Mouse (Mus musculus) liver, embryonic 12.5 days (tissue): Measurements from ENCODE around the gene Ankfn1. TPM values are rescaled to one million over a fixed set of nuclear protein-coding genes. Genes with fewer than 3 reads are reported as not detected.

Experiments
- ATAC-seq: fragments of 200-750 bp; cut with Nextera tagmentation; 2 replicates; pipeline ENCODE4 v1.8.0; 2017; ENCODE audit warnings: moderate number of reproducible peaks, mild to moderate bottlenecking, moderate library complexity
- H3K27ac ChIP-seq: fragments of 300-500 bp; sonication (generic); 2 replicates; pipeline ENCODE4 v1.5.1; 2016; ENCODE audit warnings: mild to moderate bottlenecking
- H3K27me3 ChIP-seq: fragments of 300-500 bp; sonication (generic); replicated peaks from 2 replicates; pipeline ENCODE4 v1.6.1; 2016; ENCODE audit warnings: mild to moderate bottlenecking, moderate library complexity
- H3K36me3 ChIP-seq: fragments of 300-500 bp; sonication (generic); 2 replicates; pipeline ENCODE4 v1.6.1; 2016; ENCODE audit warnings: mild to moderate bottlenecking, moderate library complexity
- H3K4me1 ChIP-seq: fragments of 300-500 bp; sonication (generic); 2 replicates; pipeline ENCODE4 v1.6.1; 2016
- H3K4me2 ChIP-seq: fragments of 300-500 bp; sonication (generic); 2 replicates; pipeline ENCODE4 v1.6.1; 2016; ENCODE audit warnings: mild to moderate bottlenecking, moderate library complexity
- H3K4me3 ChIP-seq: fragments of 300-500 bp; sonication (generic); 2 replicates; pipeline ENCODE4 v1.5.1; 2016; ENCODE audit warnings: mild to moderate bottlenecking, moderate library complexity
- H3K9ac ChIP-seq: fragments of 300-500 bp; sonication (generic); 2 replicates; pipeline ENCODE4 v1.6.1; 2016; ENCODE audit warnings: mild to moderate bottlenecking, moderate library complexity
- H3K9me3 ChIP-seq: fragments of 300-500 bp; sonication (generic); replicated peaks from 2 replicates; pipeline ENCODE4 v1.6.1; 2016; ENCODE audit warnings: mild to moderate bottlenecking, moderate library complexity
- WGBS: fragments of 180-500 bp; shearing (Covaris S2); methylation state at CpG from one replicate; pipeline ENCODE4 v1.1.7; 2016; ENCODE audit not compliant: insufficient replicate concordance; 5-methylcytosine and 5-hydroxymethylcytosine counted together
- polyA plus RNA-seq: library from polyadenylated mRNA; unstranded; fragments of >200 nt; fragmentation: Nextera tagmentation; extraction: Ambion mirVana; gene quantifications from 2 replicates; pipeline ENCODE4 v1.2.1, GENCODE M21; 2016

The Ankfn1 gene
- polyA plus RNA-seq, 1 experiment from 2014 or later = not detected

- no peaks in the 10 kb centered on the region for H3K27me3 ChIP-seq
- ATAC-seq = no peak
- H3K9me3 ChIP-seq = no peaks in the 10 kb centered on the region
- H3K36me3 ChIP-seq = no peaks in the 10 kb centered on the region
- no peak overlapping the region for H3K4me2 ChIP-seq
- H3K4me1 ChIP-seq = no peaks in the 10 kb centered on the region
- no peak overlapping the region for H3K27ac ChIP-seq
- no peak overlapping the region for H3K9ac ChIP-seq
- no peak overlapping the region for H3K4me3 ChIP-seq
- WGBS = 71% methylated on average over 2 of the region's 2 CpGs
Observed at GRCm38 (mm10) chr11:89765014-89765769, 12.3 kb downstream of the Ankfn1 start.

- no peaks in the 10 kb centered on the region for H3K9me3 ChIP-seq
- H3K36me3 ChIP-seq = no peaks in the 10 kb centered on the region
- WGBS = 65% methylated on average over 10 of the region's 10 CpGs
- H3K4me2 ChIP-seq = no peak overlapping the region
- H3K4me3 ChIP-seq = no peak overlapping the region
- no peak overlapping the region for H3K27ac ChIP-seq
- H3K9ac ChIP-seq = no peak overlapping the region
- H3K27me3 ChIP-seq = no peaks in the 10 kb centered on the region
- no peaks in the 10 kb centered on the region for H3K4me1 ChIP-seq
- no peak for ATAC-seq
Observed at GRCm38 (mm10) chr11:89733973-89734693, 43.3 kb downstream of the Ankfn1 start.

- ATAC-seq = no peak
- no peak overlapping the region for H3K4me2 ChIP-seq
- H3K9me3 ChIP-seq = no peaks in the 10 kb centered on the region
- H3K9ac ChIP-seq = no peak overlapping the region
- H3K4me1 ChIP-seq = no peaks in the 10 kb centered on the region
- H3K27me3 ChIP-seq = no peaks in the 10 kb centered on the region
- no peak overlapping the region for H3K4me3 ChIP-seq
- no peak overlapping the region for H3K27ac ChIP-seq
- 57% methylated on average over 7 of the region's 7 CpGs for WGBS
- no peaks in the 10 kb centered on the region for H3K36me3 ChIP-seq
Observed at GRCm38 (mm10) chr11:89733526-89733925, 43.9 kb downstream of the Ankfn1 start.

GRCm38 (mm10) chr11:89720847-89721246 is 56.6 kb downstream of the Ankfn1 start:
- no peak overlapping the region for H3K4me3 ChIP-seq
- H3K27ac ChIP-seq = no peak overlapping the region
- 18% methylated on average over 5 of the region's 5 CpGs for WGBS
- no peak overlapping the region for H3K4me2 ChIP-seq
- ATAC-seq = no peak
- H3K36me3 ChIP-seq = no peaks in the 10 kb centered on the region
- no peaks in the 10 kb centered on the region for H3K27me3 ChIP-seq
- H3K9me3 ChIP-seq = 0 out of 2 replicates have a peak, but pooled peaks cover 4% of the 10 kb centered on the region
- H3K9ac ChIP-seq = no peak overlapping the region
- H3K4me1 ChIP-seq = no peaks in the 10 kb centered on the region

GRCm38 (mm10) chr11:89718491-89718982 is 58.9 kb downstream of the Ankfn1 start:
- no peak overlapping the region for H3K4me3 ChIP-seq
- H3K9me3 ChIP-seq = no peaks in the 10 kb centered on the region
- H3K27me3 ChIP-seq = no peaks in the 10 kb centered on the region
- H3K27ac ChIP-seq = no peak overlapping the region
- no peak overlapping the region for H3K4me2 ChIP-seq
- ATAC-seq = no peak
- H3K4me1 ChIP-seq = no peaks in the 10 kb centered on the region
- 79% methylated on average over 14 of the region's 14 CpGs for WGBS
- H3K36me3 ChIP-seq = no peaks in the 10 kb centered on the region
- H3K9ac ChIP-seq = no peak overlapping the region

GRCm38 (mm10) chr11:89716351-89716750 is 61.1 kb downstream of the Ankfn1 start:
- H3K4me1 ChIP-seq = no peaks in the 10 kb centered on the region
- WGBS = 59% methylated on average over 7 of the region's 7 CpGs
- no peak overlapping the region for H3K4me3 ChIP-seq
- no peak overlapping the region for H3K4me2 ChIP-seq
- H3K36me3 ChIP-seq = no peaks in the 10 kb centered on the region
- H3K9ac ChIP-seq = no peak overlapping the region
- no peak for ATAC-seq
- no peaks in the 10 kb centered on the region for H3K27me3 ChIP-seq
- H3K9me3 ChIP-seq = no peaks in the 10 kb centered on the region
- H3K27ac ChIP-seq = no peak overlapping the region

- 77% methylated on average over 7 of the region's 7 CpGs for WGBS
- Histone ChIP-seq H3K4me3 (no peak overlapping the region), H3K4me1 (no peaks in the 10 kb centered on the region), H3K9ac (no peak overlapping the region), H3K9me3 (no peaks in the 10 kb centered on the region), H3K4me2 (no peak overlapping the region), H3K36me3 (no peaks in the 10 kb centered on the region), H3K27me3 (no peaks in the 10 kb centered on the region), H3K27ac (no peak overlapping the region)
- ATAC-seq = no peak
Observed at GRCm38 (mm10) chr11:89708526-89708925, 68.9 kb downstream of the Ankfn1 start.

- H3K36me3 ChIP-seq = no peaks in the 10 kb centered on the region
- H3K27me3 ChIP-seq = no peaks in the 10 kb centered on the region
- H3K9me3 ChIP-seq = 0 out of 2 replicates have a peak, but pooled peaks cover under 1% of the 10 kb centered on the region
- H3K4me3 ChIP-seq = no peak overlapping the region
- H3K4me1 ChIP-seq = no peaks in the 10 kb centered on the region
- H3K4me2 ChIP-seq = no peak overlapping the region
- WGBS = 57% methylated on average over 18 of the region's 18 CpGs
- H3K9ac ChIP-seq = no peak overlapping the region
- H3K27ac ChIP-seq = no peak overlapping the region
- no peak for ATAC-seq
Observed at GRCm38 (mm10) chr11:89696431-89697403, 80.7 kb downstream of the Ankfn1 start.

- no peak for ATAC-seq
- Histone ChIP-seq H3K4me2 (no peak overlapping the region), H3K27ac (no peak overlapping the region), H3K9me3 (no peaks in the 10 kb centered on the region), H3K4me3 (no peak overlapping the region), H3K9ac (no peak overlapping the region), H3K36me3 (no peaks in the 10 kb centered on the region), H3K27me3 (no peaks in the 10 kb centered on the region), H3K4me1 (no peaks in the 10 kb centered on the region)
- 56% methylated on average over 4 of the region's 4 CpGs for WGBS
Observed at GRCm38 (mm10) chr11:89693686-89694085, 83.8 kb downstream of the Ankfn1 start.

- Histone ChIP-seq H3K9me3 (no peaks in the 10 kb centered on the region), H3K4me1 (no peaks in the 10 kb centered on the region), H3K27ac (no peak overlapping the region), H3K4me2 (no peak overlapping the region), H3K4me3 (no peak overlapping the region), H3K9ac (no peak overlapping the region), H3K36me3 (no peaks in the 10 kb centered on the region), H3K27me3 (no peaks in the 10 kb centered on the region)
- 53% methylated on average over 2 of the region's 2 CpGs for WGBS
- no peak for ATAC-seq
Observed at GRCm38 (mm10) chr11:89676922-89677321, 100.5 kb downstream of the Ankfn1 start.

GRCm38 (mm10) chr11:89673916-89674507 is 103.4 kb downstream of the Ankfn1 start:
- Histone ChIP-seq H3K9me3 (no peaks in the 10 kb centered on the region), H3K4me3 (no peak overlapping the region), H3K9ac (no peak overlapping the region), H3K4me1 (no peaks in the 10 kb centered on the region), H3K27ac (no peak overlapping the region), H3K36me3 (no peaks in the 10 kb centered on the region), H3K27me3 (no peaks in the 10 kb centered on the region), H3K4me2 (no peak overlapping the region)
- WGBS = 31% methylated on average over 1 of the region's 1 CpGs
- ATAC-seq = no peak
